Mouse (Mus musculus): ENCODE data around the gene Slc6a19.
A peak's percentile ranks its signal among the peaks of the same experiment; 100 is the strongest.

Slc6a19 gene

GRCm38 (mm10) chr13:73654976-73655375 lies 49.7 kb downstream of the Slc6a19 start:
- no peak for DNase-seq

GRCm38 (mm10) chr13:73653266-73653665 lies 51.4 kb downstream of the Slc6a19 start:
- no peak for DNase-seq

GRCm38 (mm10) chr13:73646397-73647087 lies 58.1 kb downstream of the Slc6a19 start:
- DNase-seq, result peak; percentile 62

DNA sequence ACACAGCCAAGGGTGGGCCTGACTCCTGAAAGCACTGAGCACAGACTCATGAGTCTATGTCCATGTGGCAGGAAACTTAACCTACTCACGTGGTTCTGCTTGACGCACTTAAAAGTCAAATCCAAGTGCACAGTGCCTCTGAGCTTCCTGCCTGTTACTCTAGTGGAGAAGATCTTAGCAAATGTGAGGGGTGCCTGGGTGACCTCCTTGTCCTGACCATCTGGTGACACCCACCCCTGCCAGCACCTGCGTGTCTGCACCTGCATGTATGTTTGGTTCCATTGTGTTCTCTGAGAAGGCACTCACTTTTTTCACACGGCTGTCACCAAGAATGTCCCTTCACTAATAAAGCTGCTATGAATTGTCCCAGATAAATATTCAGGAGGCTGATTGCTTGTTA lies 63.4 kb downstream of the Slc6a19 start:
- DNase-seq, result no peak

DNA sequence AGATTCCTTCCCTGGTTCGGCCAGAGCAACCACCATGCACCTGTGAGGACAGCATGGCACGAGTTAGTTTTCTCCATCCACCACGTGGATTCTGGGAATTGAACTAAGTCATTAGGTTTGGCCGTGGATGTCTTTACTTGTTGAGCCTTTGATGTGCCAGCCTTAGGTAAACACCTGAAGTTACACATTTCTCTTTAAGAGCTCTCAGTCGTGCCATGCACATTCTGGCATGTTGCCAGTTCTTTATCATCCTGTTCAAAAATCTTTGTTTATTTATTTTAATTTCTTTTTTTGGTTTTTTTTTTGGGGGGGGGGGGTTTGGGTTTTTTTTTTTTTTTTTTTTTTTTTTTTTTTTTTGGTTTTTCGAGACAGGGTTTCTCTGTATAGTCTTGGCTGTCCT lies 66.8 kb downstream of the Slc6a19 start:
- DNase-seq, result no peak

- no peak for DNase-seq
Measured at GRCm38 (mm10) chr13:73631837-73632236, 72.8 kb downstream of the Slc6a19 start.

Measured in right cerebral cortex, postnatal 25 days (tissue).